Mouse (Mus musculus) forebrain, embryonic 10.5 days (tissue): ENCODE results near the gene Ncbp3. TPM values are rescaled to one million over a fixed set of nuclear protein-coding genes. Genes with fewer than 3 reads are reported as not detected.

ENCODE experiments used
- DNase-seq: peaks from one replicate; pipeline ENCODE4 v3.0.0-alpha.2; 2017; ENCODE audit warnings: low spot score; ENCODE audit errors: extremely low spot score
- H3K27ac ChIP-seq: fragments of 300-500 bp; sonication (generic); 2 replicates; pipeline ENCODE4 v1.5.1; 2016; ENCODE audit warnings: mild to moderate bottlenecking
- H3K27me3 ChIP-seq: fragments of 300-500 bp; sonication (generic); 2 replicates; pipeline ENCODE4 v1.6.1; 2016; ENCODE audit warnings: mild to moderate bottlenecking; ENCODE audit not compliant: poor library complexity, severe bottlenecking
- H3K36me3 ChIP-seq: fragments of 300-500 bp; sonication (generic); replicated peaks from 2 replicates; pipeline ENCODE4 v1.6.1; 2016; ENCODE audit warnings: mild to moderate bottlenecking, moderate library complexity
- H3K4me1 ChIP-seq: fragments of 300-500 bp; sonication (generic); 2 replicates; pipeline ENCODE4 v1.6.1; 2016
- H3K4me3 ChIP-seq: fragments of 300-500 bp; sonication (generic); 2 replicates; pipeline ENCODE4 v1.5.1; 2016; ENCODE audit warnings: mild to moderate bottlenecking, moderate library complexity
- H3K9me3 ChIP-seq: fragments of 300-500 bp; sonication (generic); 2 replicates; pipeline ENCODE4 v1.6.1; 2016; ENCODE audit warnings: mild to moderate bottlenecking, moderate library complexity
- WGBS: fragments of 180-500 bp; shearing (Covaris S2); methylation state at CpG from one replicate; pipeline ENCODE4 v1.1.7; 2016; 5-methylcytosine and 5-hydroxymethylcytosine counted together
- polyA plus RNA-seq: library from polyadenylated mRNA; unstranded; fragments of >200 nt; fragmentation: Nextera tagmentation; extraction: Ambion mirVana; gene quantifications from 2 replicates; pipeline ENCODE4 v1.2.1, GENCODE M21; 2016

Gene Ncbp3
- polyA plus RNA-seq, 1 experiment from 2014 or later, result 12.1 TPM

DNA sequence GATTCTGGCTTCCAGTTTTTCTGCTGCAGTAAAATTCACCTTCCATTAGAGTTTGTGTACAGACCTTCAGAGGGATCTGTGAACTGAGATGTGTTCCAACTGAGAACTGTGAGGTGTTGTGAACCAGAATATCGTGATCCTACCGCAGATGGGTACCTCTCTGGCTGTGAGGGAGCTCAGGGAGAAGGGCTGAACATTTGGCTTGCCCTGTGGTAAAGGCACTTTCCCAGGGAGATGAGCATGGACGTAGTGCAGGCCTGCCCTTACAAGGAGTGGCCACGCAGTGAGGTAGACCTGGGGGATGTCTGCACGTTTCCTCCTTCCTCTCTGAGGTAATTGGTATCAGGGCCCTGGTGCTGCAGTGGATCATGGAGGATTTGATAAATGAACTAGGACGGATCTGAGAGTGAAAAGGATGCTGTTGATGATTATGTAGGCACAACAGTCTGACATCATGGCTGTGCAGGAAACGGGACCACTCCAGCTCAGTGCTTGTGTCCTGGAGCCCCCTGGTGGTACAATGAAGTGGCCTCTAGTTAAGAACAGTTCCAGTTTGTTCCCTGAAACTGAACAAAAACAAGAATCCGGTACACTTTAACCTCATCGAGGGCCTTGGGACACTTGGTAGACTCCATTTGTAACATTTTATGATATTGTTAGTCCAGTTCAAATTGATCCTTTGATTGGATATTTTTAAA is 8.3 kb upstream of the Ncbp3 start:
- no peaks in the 10 kb centered on the region for H3K9me3 ChIP-seq
- no peak overlapping the region for H3K4me3 ChIP-seq
- no peaks in the 10 kb centered on the region for H3K27me3 ChIP-seq
- H3K4me1 ChIP-seq, result peaks cover 8% of the 10 kb centered on the region
- peak; percentile 45 for DNase-seq
- WGBS, result 67% methylated on average over 9 of the region's 9 CpGs
- H3K27ac ChIP-seq, result no peak overlapping the region
- no peaks in the 10 kb centered on the region for H3K36me3 ChIP-seq

DNA sequence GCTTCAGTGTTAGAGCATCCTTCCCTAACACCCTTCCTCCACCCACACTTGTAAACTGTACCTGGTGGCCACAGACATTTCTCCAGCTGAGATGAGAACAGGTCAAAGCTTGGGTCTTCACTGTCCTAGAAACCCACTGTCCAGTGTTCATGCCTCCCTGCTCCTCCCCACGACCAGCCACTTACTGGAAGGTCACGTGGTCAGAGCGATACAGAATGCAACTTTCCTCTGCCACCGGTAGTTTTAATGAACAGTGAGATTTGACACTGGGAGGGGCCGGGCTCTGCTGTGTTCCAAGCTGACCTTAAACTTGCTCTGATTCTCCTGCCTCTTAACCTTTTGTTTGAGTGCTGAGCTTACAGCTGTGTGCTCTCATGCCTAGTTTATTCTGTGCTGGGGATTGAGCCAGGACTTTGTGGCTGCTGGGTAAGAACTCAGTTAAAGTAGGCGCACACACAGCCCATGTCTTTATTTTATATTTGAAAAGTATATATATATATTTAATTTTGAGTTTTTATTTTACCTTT is 3.3 kb upstream of the Ncbp3 start:
- no peak for DNase-seq
- WGBS, result 64% methylated on average over 6 of the region's 6 CpGs
- no peak overlapping the region for H3K4me3 ChIP-seq
- no peaks in the 10 kb centered on the region for H3K36me3 ChIP-seq
- no peaks in the 10 kb centered on the region for H3K9me3 ChIP-seq
- no peak overlapping the region for H3K27ac ChIP-seq
- H3K4me1 ChIP-seq, result peaks cover 25% of the 10 kb centered on the region
- no peaks in the 10 kb centered on the region for H3K27me3 ChIP-seq

DNA sequence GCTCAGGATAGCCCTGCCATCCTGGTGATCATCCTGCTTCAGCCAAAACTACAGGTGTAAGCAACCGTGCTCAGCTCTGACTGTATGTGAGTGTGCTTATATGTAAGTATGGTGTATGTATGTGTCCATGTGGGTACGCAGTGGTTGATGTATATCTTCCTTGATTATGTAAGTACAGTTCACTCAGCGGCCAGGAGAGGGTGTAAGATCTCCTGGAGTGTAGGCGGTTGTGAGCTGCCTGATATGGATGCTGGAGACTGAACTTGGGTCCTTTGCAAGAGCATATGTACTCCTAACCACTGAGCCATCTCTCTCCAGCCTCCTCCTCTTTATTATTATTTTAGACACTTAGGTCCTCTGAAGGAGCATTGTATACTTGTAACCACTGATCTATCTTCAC is 2.8 kb upstream of the Ncbp3 start:
- Histone ChIP-seq H3K27me3 (no peaks in the 10 kb centered on the region), H3K27ac (no peak overlapping the region), H3K4me3 (no peak overlapping the region), H3K9me3 (no peaks in the 10 kb centered on the region), H3K4me1 (peaks cover 26% of the 10 kb centered on the region), H3K36me3 (no peaks in the 10 kb centered on the region; the same call in 1 of the 2 replicates)
- WGBS, result 65% methylated on average over 4 of the region's 4 CpGs
- DNase-seq, result no peak

DNA sequence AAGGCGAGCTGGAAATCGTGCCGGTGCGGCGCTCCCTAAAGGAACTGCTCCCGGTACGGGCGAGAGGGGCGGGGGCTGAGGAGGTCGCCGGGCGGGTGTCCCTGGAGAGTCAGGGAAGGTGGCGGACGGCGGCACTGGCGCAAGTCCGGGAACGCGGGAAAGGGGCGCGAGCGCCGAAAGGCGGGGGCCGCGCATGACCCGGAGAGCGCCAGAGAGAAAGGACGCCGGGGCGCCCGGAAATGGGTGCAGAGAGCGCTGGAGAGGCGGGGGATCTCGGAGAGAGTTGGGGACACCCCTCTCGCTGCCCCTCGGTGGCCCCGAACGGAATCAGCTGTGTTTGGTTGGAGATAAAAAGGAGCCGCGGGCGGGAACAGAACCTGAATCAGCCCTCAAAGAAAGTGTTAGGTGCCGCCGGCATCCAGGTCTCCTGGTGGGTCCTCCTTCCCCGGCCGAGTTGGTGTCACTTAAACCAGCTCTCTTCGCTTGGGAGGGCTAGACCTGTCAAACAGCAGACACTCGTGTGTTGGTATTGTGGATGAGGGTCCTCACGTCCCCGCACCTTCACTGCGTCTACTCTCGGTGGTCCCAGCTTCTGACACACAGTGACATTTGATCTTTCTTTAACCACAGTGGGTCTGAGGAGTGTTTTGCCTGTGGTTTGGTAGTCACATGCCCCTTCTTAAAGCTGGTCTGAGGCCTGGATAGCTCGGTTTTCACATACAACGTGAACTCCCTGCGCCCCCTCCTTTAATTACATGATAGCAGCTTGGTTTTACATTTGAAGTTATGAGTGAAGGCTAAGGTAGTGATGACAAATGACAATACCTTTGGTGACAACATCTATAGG is 670 bp downstream of the Ncbp3 start:
- DNase-seq, result no peak
- H3K4me1 ChIP-seq, result peaks cover 26% of the 10 kb centered on the region
- H3K27ac ChIP-seq, result peak overlapping the region; percentile 97
- WGBS, result 2% methylated on average over 55 of the region's 55 CpGs
- peaks cover 33% of the 10 kb centered on the region for H3K36me3 ChIP-seq
- H3K9me3 ChIP-seq, result no peaks in the 10 kb centered on the region
- no peaks in the 10 kb centered on the region for H3K27me3 ChIP-seq
- peak overlapping the region; percentile 93 for H3K4me3 ChIP-seq

DNA sequence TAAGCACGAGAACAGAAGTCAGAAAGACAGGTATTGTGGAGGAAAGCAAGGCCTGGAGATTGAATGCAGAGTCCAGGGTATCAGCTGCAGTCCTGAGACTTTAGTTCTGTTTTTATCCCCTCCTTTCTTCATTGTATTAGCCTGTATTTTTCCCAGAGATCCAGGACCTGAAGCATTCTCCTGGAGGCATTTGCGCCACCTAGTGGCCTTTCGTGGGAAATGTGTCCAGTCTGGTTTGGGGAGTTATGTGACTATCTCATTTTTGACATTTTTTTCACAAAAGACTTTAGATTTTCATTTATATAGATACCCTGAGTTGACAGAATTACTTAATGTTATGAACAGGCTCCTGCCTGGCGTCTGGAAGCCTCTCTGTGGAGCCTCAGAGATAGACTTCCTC is 1.8 kb downstream of the Ncbp3 start:
- 4% methylated on average over 4 of the region's 4 CpGs for WGBS
- Histone ChIP-seq H3K36me3 (peaks cover 44% of the 10 kb centered on the region), H3K27ac (no peak overlapping the region), H3K9me3 (no peaks in the 10 kb centered on the region), H3K4me3 (peak overlapping the region; percentile 93), H3K27me3 (no peaks in the 10 kb centered on the region), H3K4me1 (peaks cover 17% of the 10 kb centered on the region)
- peak; percentile 75 for DNase-seq

DNA sequence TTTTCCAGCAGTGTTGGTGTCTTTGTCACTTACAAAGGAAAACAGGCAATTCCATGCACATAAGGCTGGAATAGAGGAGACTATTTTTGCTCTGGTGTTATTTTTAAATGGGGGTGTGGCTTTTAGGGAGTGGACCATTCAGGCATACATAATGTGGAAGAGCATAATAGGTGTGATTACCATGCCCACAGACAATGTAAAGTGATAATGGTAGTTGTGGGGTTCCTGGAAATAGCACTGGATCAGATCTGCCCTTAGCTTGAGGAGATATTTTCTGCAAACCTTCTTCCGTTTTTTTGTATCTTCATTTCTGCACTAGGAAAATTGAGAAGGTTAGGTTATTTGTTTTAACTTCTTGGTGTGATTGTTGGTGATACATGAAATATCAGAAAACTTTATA is 5.2 kb downstream of the Ncbp3 start:
- Histone ChIP-seq H3K4me3 (no peak overlapping the region), H3K27me3 (no peaks in the 10 kb centered on the region), H3K27ac (no peak overlapping the region), H3K9me3 (no peaks in the 10 kb centered on the region), H3K36me3 (peaks cover 78% of the 10 kb centered on the region), H3K4me1 (peaks cover 11% of the 10 kb centered on the region)
- WGBS, result 89% methylated on average over 1 of the region's 1 CpGs
- DNase-seq, result no peak

DNA sequence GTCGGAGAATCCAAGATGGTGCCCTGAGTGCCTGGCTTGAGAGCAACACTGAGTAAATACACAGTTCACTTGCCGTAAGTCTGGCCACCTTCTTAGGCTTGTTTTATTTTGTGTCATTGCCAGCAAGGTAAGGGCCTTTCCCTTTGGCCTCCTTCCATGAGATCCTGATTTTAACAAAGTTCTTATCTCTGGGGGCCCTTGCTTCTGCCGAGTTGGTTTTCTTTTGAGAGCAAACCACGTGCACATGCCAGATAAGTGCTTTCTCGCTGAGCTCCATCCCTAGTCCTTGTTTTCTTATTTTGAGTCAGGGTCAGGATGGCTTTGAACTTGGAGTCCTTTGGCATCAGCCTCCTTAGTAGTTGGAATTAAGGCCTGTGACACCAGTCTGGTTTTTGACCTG is 10.1 kb downstream of the Ncbp3 start:
- Histone ChIP-seq H3K4me3 (no peak overlapping the region), H3K9me3 (no peaks in the 10 kb centered on the region), H3K27me3 (no peaks in the 10 kb centered on the region), H3K4me1 (no peaks in the 10 kb centered on the region), H3K36me3 (peaks cover 95% of the 10 kb centered on the region), H3K27ac (no peak overlapping the region)
- no peak for DNase-seq
- WGBS, result 94% methylated on average over 5 of the region's 5 CpGs

DNA sequence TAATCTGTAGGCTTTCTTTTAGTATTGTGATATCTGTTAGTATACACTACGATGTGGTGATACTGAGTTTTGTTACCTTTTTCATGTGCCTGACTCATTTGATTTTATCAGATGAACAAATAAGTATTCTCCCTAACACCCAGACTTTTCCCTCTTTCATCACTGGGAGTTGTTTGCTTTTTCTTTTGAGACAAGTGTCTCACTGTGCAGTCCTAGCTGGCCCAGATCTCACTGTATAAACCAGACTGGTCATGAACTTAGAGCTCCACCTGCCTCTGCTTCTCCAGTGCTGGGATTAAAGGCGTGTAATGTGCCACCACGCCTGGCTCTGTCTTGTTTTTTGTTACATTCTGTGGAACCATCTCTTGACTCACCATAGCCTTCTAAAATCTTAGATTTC is 12.0 kb downstream of the Ncbp3 start:
- H3K4me1 ChIP-seq, result no peaks in the 10 kb centered on the region
- no peaks in the 10 kb centered on the region for H3K27me3 ChIP-seq
- H3K9me3 ChIP-seq, result no peaks in the 10 kb centered on the region
- no peak for DNase-seq
- H3K4me3 ChIP-seq, result no peak overlapping the region
- H3K27ac ChIP-seq, result no peak overlapping the region
- 89% methylated on average over 3 of the region's 3 CpGs for WGBS
- peaks cover 82% of the 10 kb centered on the region for H3K36me3 ChIP-seq

DNA sequence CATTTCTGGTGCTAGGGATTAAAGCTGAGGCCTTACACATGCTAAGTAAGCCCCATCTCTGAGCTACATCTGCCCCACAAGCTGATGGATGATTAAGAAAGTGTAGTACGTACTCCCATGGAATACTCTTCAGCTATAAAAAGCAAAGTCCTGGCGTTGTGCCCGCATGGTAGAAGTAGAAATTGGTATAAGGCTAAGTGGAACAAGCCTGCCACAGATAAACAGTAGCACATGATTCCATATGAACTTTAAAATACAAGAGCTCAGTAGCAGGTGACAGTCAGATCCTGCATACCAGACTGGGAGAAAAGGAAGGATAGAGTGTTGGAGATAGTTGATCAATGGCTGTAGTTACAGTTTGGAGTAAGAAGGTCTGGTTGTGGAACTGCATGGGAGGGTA is 13.8 kb downstream of the Ncbp3 start:
- Histone ChIP-seq H3K4me1 (no peaks in the 10 kb centered on the region), H3K27me3 (no peaks in the 10 kb centered on the region), H3K36me3 (peaks cover 76% of the 10 kb centered on the region), H3K4me3 (no peak overlapping the region), H3K27ac (no peak overlapping the region), H3K9me3 (no peaks in the 10 kb centered on the region)
- no peak for DNase-seq
- WGBS, result 95% methylated on average over 3 of the region's 3 CpGs

DNA sequence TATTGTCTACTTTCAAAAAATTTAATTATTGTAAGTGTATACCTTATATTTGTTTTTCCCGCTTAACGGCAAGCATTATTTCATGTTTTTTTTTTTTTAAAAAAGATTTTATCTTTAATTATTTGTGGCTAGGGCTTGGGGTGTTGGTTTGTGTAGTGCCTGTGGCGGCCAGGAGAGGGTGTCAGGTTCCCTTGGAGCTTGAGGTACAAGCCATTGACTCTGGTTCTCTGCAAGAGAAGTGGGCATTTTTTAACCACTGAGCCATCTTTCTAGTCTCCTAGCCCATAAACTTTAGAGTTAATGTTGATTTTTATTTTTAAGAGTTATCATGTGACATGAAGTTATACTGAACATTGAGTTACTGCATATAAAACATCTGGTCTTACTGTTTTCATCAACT is 24.3 kb downstream of the Ncbp3 start:
- 86% methylated on average over 3 of the region's 3 CpGs for WGBS
- no peak for DNase-seq
- peaks cover 98% of the 10 kb centered on the region for H3K36me3 ChIP-seq
- no peak overlapping the region for H3K27ac ChIP-seq
- H3K4me1 ChIP-seq, result no peaks in the 10 kb centered on the region
- H3K9me3 ChIP-seq, result no peaks in the 10 kb centered on the region
- no peak overlapping the region for H3K4me3 ChIP-seq
- no peaks in the 10 kb centered on the region for H3K27me3 ChIP-seq

DNA sequence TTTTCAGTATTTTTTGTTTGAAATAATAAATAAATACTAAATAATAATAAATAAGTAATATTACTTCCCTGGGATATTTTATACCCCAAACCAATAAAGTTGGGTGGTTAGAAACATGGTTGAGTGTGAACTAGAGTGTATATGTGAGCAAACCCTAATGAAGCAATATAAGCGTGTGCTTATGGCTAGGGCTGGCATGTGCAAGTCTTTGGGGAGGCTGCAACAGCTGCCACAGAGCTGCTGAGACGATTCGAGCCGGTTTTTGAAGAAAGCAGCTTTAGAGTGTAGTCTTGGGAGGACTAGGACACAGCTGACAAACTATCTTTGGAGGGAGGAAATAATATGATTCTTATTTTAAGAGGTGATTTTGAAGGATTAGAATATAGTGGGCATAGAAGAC is 28.7 kb downstream of the Ncbp3 start:
- H3K36me3 ChIP-seq, result peaks cover 98% of the 10 kb centered on the region
- H3K4me1 ChIP-seq, result no peaks in the 10 kb centered on the region
- DNase-seq, result no peak
- H3K27me3 ChIP-seq, result no peaks in the 10 kb centered on the region
- WGBS, result 98% methylated on average over 4 of the region's 4 CpGs
- no peaks in the 10 kb centered on the region for H3K9me3 ChIP-seq
- no peak overlapping the region for H3K27ac ChIP-seq
- H3K4me3 ChIP-seq, result no peak overlapping the region

DNA sequence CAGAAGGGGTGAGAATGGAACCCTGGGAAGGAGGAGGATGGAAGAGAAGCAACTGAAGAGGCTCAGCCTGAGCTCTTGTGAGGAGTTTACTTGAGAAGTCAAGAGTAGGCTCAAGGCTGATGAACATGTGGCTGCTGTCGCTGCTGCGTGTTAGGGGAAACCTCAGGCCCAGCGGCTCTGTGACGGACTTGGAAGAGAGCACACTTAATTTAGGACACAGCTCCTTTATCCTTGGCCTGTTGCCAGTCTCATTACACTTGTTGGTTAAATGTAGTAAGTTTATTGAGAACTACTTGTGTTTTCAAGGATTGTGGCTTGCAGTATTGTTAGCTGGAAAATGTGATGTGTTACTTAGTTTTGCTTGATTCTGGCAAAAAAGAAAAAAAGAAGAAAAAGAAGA is 29.1 kb downstream of the Ncbp3 start:
- H3K4me3 ChIP-seq, result no peak overlapping the region
- no peak overlapping the region for H3K27ac ChIP-seq
- H3K4me1 ChIP-seq, result no peaks in the 10 kb centered on the region
- no peak for DNase-seq
- 90% methylated on average over 4 of the region's 4 CpGs for WGBS
- peaks cover 99% of the 10 kb centered on the region for H3K36me3 ChIP-seq
- no peaks in the 10 kb centered on the region for H3K27me3 ChIP-seq
- H3K9me3 ChIP-seq, result no peaks in the 10 kb centered on the region

DNA sequence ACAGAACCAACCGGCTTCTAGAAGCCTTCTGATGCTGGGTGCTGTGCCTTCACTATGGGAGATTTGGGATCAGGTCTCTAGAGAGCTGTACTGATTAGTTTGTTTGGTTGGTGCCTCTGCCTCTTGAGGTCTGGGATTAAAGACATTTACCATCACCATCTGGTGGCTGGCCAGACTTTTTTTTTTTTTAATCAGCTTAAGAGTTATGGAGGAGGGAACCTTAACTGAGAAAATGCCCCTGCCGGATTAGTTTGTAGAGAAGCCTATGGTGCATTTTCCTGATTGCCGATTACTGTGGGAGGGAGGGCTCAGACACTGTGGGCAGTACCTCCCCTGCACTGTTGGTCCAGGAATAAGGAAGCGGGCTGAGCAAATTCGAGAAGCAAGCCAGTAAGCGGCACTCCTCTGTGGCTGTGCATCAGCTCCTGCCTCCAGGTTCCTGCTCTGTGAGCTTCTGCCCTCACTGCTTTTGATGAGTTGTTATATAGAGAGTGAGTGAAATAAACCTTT is 29.7 kb downstream of the Ncbp3 start:
- H3K4me1 ChIP-seq, result no peaks in the 10 kb centered on the region

More for the DNA sequence above, 29.7 kb downstream of the Ncbp3 start:
- H3K9me3 ChIP-seq, result no peaks in the 10 kb centered on the region
- no peaks in the 10 kb centered on the region for H3K27me3 ChIP-seq
- H3K36me3 ChIP-seq, result peaks cover 99% of the 10 kb centered on the region
- DNase-seq, result no peak
- no peak overlapping the region for H3K27ac ChIP-seq
- WGBS, result 84% methylated on average over 6 of the region's 6 CpGs
- no peak overlapping the region for H3K4me3 ChIP-seq
